Mouse (Mus musculus) lung, adult 10 weeks (tissue): ENCODE data around the gene Asb9. TPM values are rescaled to one million over a fixed set of nuclear protein-coding genes. Genes with fewer than 3 reads are reported as not detected.

Source experiments
- polyA plus RNA-seq: library from polyadenylated mRNA; stranded (reverse); fragments of 350-450 nt; fragmentation: Illumina TruSeq; extraction: RNeasy Lipid Tissue Mini Kit (QIAGEN cat#74804); gene quantifications from one replicate; pipeline ENCODE4 v1.2.3, GENCODE M21; 2014; ENCODE audit warnings: low read depth, low replicate concordance; ENCODE audit not compliant: insufficient read depth

Asb9 gene
- not detected for polyA plus RNA-seq

DNA sequence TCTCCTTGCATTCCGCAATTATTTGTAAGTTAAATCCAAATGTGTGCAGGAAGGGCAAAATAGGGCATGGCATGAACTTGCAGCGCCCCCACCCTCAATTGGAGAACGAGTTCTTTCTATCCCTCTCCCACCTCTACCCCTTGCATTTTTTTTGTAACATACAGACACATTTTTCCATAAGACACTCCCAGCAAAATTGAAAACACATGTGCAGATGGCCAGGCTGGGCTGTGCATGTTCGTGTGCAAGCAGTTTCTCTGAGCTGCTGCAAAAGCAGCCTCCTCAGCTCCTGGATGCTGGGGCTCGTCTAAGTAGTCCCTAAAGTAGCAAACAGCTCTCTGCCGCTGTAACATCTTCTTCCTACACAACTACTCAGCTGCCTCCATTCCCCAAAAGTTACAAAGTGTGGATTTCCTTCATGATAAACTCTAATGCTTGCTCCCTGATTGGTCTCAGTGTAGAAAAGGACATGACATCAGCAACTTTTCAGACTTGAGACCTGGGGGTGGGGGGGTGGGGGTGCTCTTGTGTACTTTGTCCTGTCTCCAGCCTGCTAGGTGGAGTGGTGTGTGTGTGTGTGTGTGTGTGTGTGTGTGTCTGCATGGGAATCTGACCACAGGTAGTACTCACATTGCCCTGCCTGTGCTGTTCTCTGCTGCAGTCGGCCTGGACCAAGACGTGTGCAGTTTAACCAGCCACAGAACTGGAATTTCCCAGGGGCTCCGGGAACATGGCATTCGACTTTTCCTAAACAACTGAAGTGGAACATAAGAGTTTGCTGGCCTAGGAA is at the start of gene Asb9:
TSS of gene Asb9 (plus strand) at position 619 of the 790 bp plus-strand sequence.

Other genes with a start within 250 kb of the Asb9 start
- gene Bmx, start 248.1 kb upstream of the Asb9 start, polyA plus RNA-seq, result 4.7 TPM
- 27.9 TPM for gene Pir, start 237.0 kb upstream of the Asb9 start, polyA plus RNA-seq
- 23.6 TPM for gene Vegfd, start 132.9 kb upstream of the Asb9 start, polyA plus RNA-seq
- 3.4 TPM for gene Piga, start 86.5 kb upstream of the Asb9 start, polyA plus RNA-seq
- gene Asb11, start 69.3 kb upstream of the Asb9 start, polyA plus RNA-seq, result 2.1 TPM